Mouse (Mus musculus) myocyte (in vitro differentiated cells): ENCODE data around the gene Map4k3.
"Not testable (repeated sequence)": the region's sequence is repeated elsewhere in the genome, so short reads cannot be mapped to it uniquely, and the experiment has no call there.

Source experiments
- E2F4 ChIP-seq: IDR thresholded peaks from one replicate; pipeline ENCODE4 v1.6.1; 2011; ENCODE audit warnings: mild to moderate bottlenecking, control low read depth, moderate library complexity; ENCODE audit not compliant: insufficient read depth
- MAX ChIP-seq: IDR thresholded peaks from one replicate; pipeline ENCODE4 v1.6.1; 2011; ENCODE audit warnings: low read depth, mild to moderate bottlenecking, control low read depth
- POLR2A ChIP-seq: IDR thresholded peaks from one replicate; pipeline ENCODE4 v1.6.1; 2011; ENCODE audit warnings: low read depth, mild to moderate bottlenecking, control low read depth, moderate library complexity; ENCODE audit not compliant: insufficient read length

GRCm38 (mm10) chr17:80569718-80570117, 158.6 kb downstream of the Map4k3 start:
- not testable (repeated sequence) for TF ChIP-seq POLR2A, E2F4, MAX
